8 mouse cellular contexts compared by ENCODE assay signal in genomic region chr12:81182073-81182472, GRCm38 (mm10).
A peak's percentile ranks its signal among the peaks of the same experiment; 100 is the strongest.
DNase-seq lines count a peak whose midpoint lies in the region; ATAC-seq and TF ChIP-seq lines count a peak whose summit lies in the region.

No protein-coding gene starts in this region.

- 63% methylated on average over 3 of the region's 3 CpGs for WGBS in kidney, adult 2 months
- WGBS in liver, embryonic 13.5 days (ENCODE audit: insufficient replicate concordance): 40% methylated on average over 3 of the region's 3 CpGs

- H3K4me2 ChIP-seq in liver, embryonic 13.5 days: no peak overlapping the region

- TF ChIP-seq CTCF in gastrocnemius, adult 2 months (IDR thresholded peaks at IDR 0.05): peak; percentile 82
- TF ChIP-seq CTCF in kidney, adult 2 months (conservative IDR thresholded peaks at IDR 0.05; ENCODE audit: insufficient read depth, insufficient read length, low read depth, low read length): peak; percentile 75

- H3K27me3 ChIP-seq in kidney, adult 2 months (replicated peaks; ENCODE audit: control insufficient read depth, insufficient read depth, low read length): no peaks in the 10 kb centered on the region
- no peaks in the 10 kb centered on the region for H3K27me3 ChIP-seq in liver, embryonic 13.5 days

- DNase-seq in A20 (ENCODE audit: low read depth, low spot score): peak; percentile 63
- peak; percentile 67 for DNase-seq in MN1 (ENCODE audit: low spot score)
- DNase-seq in cerebellum, adult 9-10 months: peak; percentile 73
- DNase-seq in gastrocnemius, adult 2 months: peak; percentile 44
- peak; percentile 36 for DNase-seq in kidney, adult 2 months
- peak; percentile 11 for DNase-seq in liver, embryonic 13.5 days
- DNase-seq in retina, postnatal 1 day: peak; percentile 71
- DNase-seq in urinary bladder, postnatal 25 days (ENCODE audit: low spot score): peak; percentile 58

- H3K36me3 ChIP-seq in kidney, adult 2 months (ENCODE audit: control insufficient read depth, insufficient read depth, low read length): no peaks in the 10 kb centered on the region
- no peaks in the 10 kb centered on the region for H3K36me3 ChIP-seq in liver, embryonic 13.5 days

- intact Hi-C loops in gastrocnemius, adult 2 months (cut with DNase I): loop anchor here (1.0 kb wide), 1 partner anchor 200 kb away; no protein-coding TSS in a partner anchor

- no peak overlapping the region for H3K4me3 ChIP-seq in gastrocnemius, adult 2 months
- H3K4me3 ChIP-seq in kidney, adult 2 months (ENCODE audit: insufficient read depth, low read depth, low read length): no peak overlapping the region
- H3K4me3 ChIP-seq in liver, embryonic 13.5 days (replicated peaks): no peak overlapping the region

- no peak for ATAC-seq in liver, embryonic 13.5 days (ENCODE audit: low read depth)

- no peaks in the 10 kb centered on the region for H3K9me3 ChIP-seq in liver, embryonic 13.5 days (replicated peaks)

- no peaks in the 10 kb centered on the region for H3K4me1 ChIP-seq in kidney, adult 2 months (ENCODE audit: control insufficient read depth, insufficient read depth, low read length)
- 0 out of 2 replicates have a peak, but pooled peaks cover 3% of the 10 kb centered on the region for H3K4me1 ChIP-seq in liver, embryonic 13.5 days (replicated peaks)

- no peak overlapping the region for H3K27ac ChIP-seq in gastrocnemius, adult 2 months
- H3K27ac ChIP-seq in kidney, adult 2 months (ENCODE audit: insufficient read depth, low read depth, low read length): no peak overlapping the region
- H3K27ac ChIP-seq in liver, embryonic 13.5 days: no peak overlapping the region

- TF ChIP-seq POLR2A in kidney, adult 2 months (IDR thresholded peaks at IDR 0.05; ENCODE audit: low read depth, low read length): no peak

- no peak overlapping the region for H3K9ac ChIP-seq in liver, embryonic 13.5 days

Comparison
In these comparisons a context has a peak if more than half of its experiments do, and no peak if none do; other contexts are left out.
1. DNase-seq: peak in every context shown above with its lines; median percentile 73 in cerebellum, adult 9-10 months; 71 in retina, postnatal 1 day; 67 in MN1; 63 in A20; 58 in urinary bladder, postnatal 25 days; 44 in gastrocnemius, adult 2 months; 36 in kidney, adult 2 months; 11 in liver, embryonic 13.5 days.